Mouse (Mus musculus): ENCODE measurements around the gene Cfap54.
A peak's percentile ranks its signal among the peaks of the same experiment; 100 is the strongest.

The Cfap54 gene

GRCm38 (mm10) chr10:93062395-93062794, 19.0 kb downstream of the Cfap54 start:
- DNase-seq (ENCODE audit: low spot score in 2 of 2), result no peak

DNA sequence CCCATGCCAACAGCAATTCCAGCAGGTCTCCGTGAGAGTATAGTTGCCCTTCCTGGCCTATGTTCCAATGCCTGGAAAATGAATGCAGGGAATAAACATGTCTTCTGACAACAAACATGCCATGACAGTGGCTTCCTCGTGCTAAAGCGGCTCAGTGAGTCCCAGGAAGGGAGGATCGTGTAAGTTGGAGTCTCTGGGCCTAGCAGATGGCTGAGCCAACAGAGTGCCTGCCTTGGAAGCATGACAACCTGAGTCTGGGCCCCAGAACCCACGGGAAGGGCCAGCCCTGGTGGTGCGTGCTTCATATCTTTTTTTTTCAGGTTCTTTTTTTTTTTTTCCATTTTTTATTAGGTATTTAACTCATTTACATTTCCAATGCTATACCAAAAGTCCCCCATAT, 27.6 kb downstream of the Cfap54 start:
- DNase-seq (ENCODE audit: low spot score in 2 of 2), result no peak

GRCm38 (mm10) chr10:93053315-93053714, 28.1 kb downstream of the Cfap54 start:
- DNase-seq (ENCODE audit: low spot score in 2 of 2), result no peak

DNA sequence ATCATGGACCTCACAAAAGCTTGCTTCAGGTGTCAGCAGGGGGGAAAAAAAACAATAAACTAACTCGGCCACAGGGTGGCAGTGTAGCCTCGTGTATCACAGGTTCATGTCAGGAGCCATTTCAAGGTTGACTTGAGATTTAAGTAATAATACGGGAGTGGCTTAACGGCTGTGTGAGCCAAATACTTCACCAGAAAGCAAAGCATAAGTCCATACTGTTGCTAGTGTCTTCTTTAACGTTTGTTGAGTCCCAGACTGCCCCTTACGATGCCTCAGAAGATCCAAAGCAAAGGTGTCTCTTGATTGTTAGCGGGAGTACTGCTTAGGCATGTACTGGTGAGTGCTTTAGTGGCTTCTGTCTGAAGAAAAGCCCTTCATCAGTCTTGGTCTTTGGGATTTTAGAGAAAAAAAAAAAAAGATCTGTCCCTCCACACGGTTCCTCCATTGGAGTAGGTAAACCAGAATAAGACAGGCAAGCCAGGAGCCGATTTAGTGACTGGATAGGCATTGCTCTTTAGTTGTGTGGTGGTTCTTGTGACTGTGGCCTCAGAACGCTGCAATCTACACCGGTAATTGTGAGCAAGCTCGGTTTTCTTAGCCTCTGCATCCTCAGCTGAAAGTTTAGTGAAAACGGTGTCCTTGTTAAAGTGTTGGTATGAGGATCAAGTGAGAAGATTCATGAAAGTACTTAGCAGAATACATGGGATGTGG, 30.2 kb downstream of the Cfap54 start:
- DNase-seq (ENCODE audit: low spot score in 2 of 2), result peak; percentile 42 to 78

GRCm38 (mm10) chr10:93050571-93050970, 30.8 kb downstream of the Cfap54 start:
- DNase-seq (ENCODE audit: low spot score in 2 of 2), result no peak

GRCm38 (mm10) chr10:93043195-93043594, 38.2 kb downstream of the Cfap54 start:
- DNase-seq (ENCODE audit: low spot score in 2 of 2), result no peak

- no peak for DNase-seq (ENCODE audit: low spot score in 2 of 2)
Measured at GRCm38 (mm10) chr10:93041850-93042249, 39.6 kb downstream of the Cfap54 start.

- DNase-seq (ENCODE audit: low spot score in 2 of 2), result no peak
Measured at GRCm38 (mm10) chr10:93041392-93041791, 40.0 kb downstream of the Cfap54 start.

DNA sequence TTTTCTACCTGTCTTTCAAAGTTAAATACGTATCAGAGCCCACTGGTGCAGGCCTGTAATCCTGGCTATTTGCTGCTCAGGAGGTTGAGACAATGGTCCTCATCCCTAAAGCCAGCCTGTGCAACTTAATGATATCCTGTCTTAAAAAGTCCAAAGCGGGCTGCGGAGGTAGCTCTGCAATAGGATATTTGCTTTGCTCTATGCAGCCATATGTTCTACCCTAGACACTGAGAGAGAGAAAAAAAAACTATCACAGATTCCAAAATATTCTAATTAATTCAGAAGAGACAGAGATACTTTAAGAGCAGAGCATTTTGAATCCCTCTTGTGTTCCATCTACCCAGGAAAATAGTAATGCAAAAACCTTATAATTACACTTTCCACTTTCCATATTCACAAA, 44.9 kb downstream of the Cfap54 start:
- DNase-seq (ENCODE audit: low spot score in 2 of 2), result no peak

DNA sequence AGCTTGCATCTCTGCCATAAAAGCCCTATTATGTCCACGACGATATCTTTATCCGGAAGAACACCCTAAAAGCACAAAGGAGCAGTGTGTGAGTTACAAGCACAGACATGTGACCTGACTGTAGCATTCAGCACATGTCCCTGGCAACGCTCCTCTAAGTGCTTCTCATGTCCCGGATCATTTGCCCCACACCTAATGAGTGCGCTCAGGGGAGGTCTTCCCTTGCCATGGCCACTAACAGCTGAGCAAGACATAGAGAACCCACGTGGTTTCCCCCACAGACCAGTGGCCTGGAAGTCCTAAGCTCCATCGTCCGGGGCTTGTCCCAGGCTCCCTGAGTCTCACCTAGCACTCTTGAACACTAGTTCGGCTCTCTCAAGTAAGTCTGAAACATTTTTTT, 45.9 kb downstream of the Cfap54 start:
- DNase-seq (ENCODE audit: low spot score in 2 of 2), result no peak

DNA sequence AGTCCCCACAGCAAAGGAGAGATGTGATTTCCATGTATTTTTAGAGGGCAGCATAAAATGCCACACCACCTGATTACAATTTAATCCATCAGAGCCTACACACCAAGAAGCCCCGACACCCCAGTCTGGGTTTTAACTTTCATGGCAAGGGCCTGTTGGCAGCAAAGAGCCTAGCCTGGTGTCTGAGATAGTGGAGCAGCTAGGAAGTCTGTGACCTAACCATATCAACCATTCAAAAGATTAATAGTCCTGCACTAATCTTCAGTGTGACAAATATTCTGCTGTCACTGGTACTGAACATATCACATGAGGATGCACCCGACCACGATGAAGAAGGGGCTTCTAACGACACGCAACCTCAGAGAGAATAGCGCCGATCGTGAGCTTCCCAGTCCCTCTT, 58.1 kb downstream of the Cfap54 start:
- DNase-seq (ENCODE audit: low spot score in 2 of 2), result no peak

DNA sequence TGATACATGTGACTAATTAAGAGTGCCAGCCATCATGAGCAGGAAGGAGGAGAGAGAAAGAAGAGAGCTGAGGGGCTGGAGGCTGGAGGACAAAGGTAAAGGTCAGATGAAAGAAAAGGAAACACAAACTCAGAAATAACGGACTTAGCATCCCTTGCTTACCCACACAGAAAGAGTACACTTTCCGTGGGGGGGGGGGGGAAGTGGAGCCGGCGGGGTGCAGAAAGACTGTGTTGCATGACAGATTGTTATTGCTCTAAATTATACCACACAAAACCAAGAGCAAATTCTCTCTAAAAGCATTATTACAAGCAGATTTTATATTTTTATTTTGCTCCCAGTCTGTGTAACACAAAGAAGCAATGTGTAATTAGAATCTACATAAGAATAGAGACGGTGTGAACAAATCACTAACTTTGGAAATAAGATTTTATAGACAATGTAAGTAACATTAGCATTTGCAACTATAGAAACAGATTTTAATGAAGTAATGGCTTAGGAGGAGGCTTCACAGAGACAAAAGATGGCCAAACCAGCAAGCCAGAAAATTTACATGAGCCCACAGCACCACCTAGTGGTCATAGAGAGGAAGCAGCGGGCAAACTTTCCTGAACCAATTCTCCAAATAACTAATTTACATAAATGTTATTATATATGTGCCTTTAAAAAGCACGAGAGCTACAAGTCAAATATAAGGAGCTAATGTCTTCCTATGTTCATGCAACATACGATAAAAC, 67.2 kb downstream of the Cfap54 start:
- DNase-seq (ENCODE audit: low spot score in 2 of 2), result peak; percentile 24 to 59

DNA sequence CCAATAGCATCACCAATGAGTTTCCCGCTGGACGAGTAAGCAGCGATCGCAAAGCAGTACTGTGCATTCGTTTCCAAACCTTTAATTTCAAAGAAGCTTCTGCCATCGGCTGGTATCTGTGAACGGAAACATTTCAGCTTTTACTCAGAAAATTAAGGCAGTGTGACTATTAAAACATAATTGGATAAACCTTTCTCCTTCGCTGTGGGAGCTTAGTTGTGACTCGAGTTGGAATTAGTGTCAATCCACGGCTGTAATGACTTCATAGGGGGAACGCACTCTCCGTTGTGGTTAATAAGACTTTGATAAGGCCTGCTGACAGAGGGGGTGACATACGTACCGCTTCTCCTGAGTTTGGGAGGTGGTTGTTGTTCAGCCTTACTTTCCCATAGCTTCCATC, 70.3 kb downstream of the Cfap54 start:
- no peak for DNase-seq (ENCODE audit: low spot score in 2 of 2)

GRCm38 (mm10) chr10:93006970-93007369, 74.4 kb downstream of the Cfap54 start:
- no peak for DNase-seq (ENCODE audit: low spot score in 2 of 2)

- no peak for DNase-seq (ENCODE audit: low spot score in 2 of 2)
Measured at GRCm38 (mm10) chr10:93006405-93006804, 75.0 kb downstream of the Cfap54 start.

DNA sequence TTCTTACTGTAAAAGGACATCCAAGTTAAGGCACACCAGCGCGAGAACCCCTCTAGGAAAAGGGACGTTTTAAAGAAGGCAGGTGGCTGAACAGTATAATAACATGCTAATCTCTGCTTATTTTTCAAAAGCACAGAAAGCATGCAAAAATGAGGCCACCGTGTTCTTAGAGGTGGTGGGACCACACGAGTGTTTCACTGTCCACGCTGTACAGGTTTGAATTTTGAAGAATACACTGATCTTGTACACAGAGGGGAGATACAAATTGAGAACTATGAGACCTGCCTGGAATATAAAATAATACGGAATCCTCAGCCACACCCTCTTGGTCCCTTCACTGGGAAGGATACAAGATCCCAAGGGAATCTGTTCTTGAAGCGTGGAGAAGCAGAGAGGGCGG, 82.9 kb downstream of the Cfap54 start:
- DNase-seq (ENCODE audit: low spot score in 2 of 2), result no peak

GRCm38 (mm10) chr10:92995186-92995585, 86.2 kb downstream of the Cfap54 start:
- no peak for DNase-seq (ENCODE audit: low spot score in 2 of 2)

GRCm38 (mm10) chr10:92994340-92994739, 87.1 kb downstream of the Cfap54 start:
- DNase-seq (ENCODE audit: low spot score in 2 of 2), result no peak

- no peak for DNase-seq (ENCODE audit: low spot score in 2 of 2)
Measured at GRCm38 (mm10) chr10:92992526-92992925, 88.9 kb downstream of the Cfap54 start.

DNA sequence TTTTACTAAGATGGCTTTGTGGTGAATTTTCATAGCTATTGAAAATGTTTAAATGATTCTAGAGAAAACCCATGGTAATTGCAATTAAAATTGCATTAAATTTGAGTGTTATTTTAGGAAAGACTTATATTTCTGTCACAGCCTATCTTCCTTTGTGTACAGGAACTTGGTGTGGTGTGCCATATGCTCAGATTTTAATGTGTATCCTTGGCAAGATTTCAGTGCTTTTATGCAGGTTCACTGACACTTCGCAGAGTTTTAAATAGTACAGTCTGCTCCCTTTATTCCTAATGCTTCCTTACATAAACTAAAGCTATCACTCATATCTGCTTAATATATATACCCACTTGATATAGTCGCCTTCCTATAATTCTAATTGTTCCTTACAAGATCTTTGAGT, 90.8 kb downstream of the Cfap54 start:
- no peak for DNase-seq (ENCODE audit: low spot score in 2 of 2)

GRCm38 (mm10) chr10:92965134-92965533, 116.3 kb downstream of the Cfap54 start:
- DNase-seq (ENCODE audit: low spot score in 2 of 2), result no peak

DNA sequence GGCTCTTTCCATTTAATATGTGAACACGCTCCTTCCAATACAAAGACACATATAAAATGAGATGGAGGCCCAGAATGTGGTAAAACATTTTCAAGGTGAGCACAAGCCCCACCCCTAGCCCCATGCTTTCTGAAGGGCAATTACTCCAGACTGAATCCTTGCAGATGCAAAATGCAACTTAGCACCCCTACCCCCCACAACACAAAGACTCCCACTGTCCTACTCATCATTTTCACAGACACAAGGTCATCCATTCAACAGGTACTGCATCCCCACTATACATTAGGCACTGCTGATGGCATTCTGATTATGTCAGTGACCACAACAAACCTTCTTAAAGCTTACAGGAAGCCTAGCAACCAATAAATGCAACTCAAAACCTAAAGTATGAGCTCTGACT, 131.4 kb downstream of the Cfap54 start:
- DNase-seq (ENCODE audit: low spot score in 2 of 2), result no peak

DNA sequence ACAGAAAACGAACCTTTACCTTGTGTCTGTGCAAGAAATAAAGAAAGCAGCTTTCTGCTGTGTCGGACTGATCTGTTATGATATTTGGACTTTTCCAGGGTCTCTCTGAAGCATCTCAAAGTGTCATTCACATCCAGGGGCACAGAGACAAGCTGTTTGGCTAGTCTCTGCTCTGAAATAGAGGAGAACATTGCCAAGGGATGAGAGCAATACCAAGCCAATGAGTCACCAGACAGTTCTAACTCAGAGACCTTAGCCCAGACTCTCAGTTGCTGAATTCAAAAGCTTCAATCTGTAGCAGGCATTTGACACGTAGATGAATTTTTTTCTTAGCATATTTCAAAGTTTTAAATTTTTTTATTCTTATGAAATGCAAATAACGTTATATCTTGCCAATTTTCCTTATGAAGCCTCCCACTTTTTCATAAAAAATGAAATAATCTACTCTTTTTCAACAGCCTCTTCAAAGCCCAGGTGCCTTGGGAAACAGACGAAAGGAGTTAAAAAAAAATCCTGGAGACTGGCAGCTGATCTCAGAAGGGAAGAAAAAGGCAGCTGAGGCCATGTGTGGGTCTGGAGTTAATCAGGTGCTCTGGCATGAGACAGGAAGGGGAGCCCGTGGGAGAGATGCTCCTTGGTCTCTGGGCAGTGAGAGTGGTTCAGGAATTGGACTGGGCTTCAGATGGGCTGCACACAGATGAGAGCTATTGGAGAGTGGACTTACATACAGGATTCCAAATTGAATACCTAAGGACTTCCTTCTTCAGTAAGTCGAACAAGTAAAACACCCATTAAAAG, 138.4 kb downstream of the Cfap54 start:
- DNase-seq (ENCODE audit: low spot score in 2 of 2), result no peak

All from frontal cortex, postnatal 10 days (tissue).